Mouse (Mus musculus): ENCODE data around the gene Sesn1.

GRCm38 (mm10) chr10:41901456-41901855 lies 91.7 kb downstream of the Sesn1 start:
- TF ChIP-seq POLR2AphosphoS5 (IDR thresholded peaks at IDR 0.05; ENCODE audit: insufficient replicate concordance, low read depth, low read length) (no peak), CTCF (IDR thresholded peaks at IDR 0.05; ENCODE audit: low read depth, low read length) (no peak)

Measured in G1E (cell line).